Mouse (Mus musculus) kidney, adult 2 months (tissue): ENCODE data around the gene Abca12. TPM values are rescaled to one million over a fixed set of nuclear protein-coding genes. Genes with fewer than 3 reads are reported as not detected.

Source experiments
- DNase-seq: peaks from one replicate; pipeline ENCODE4 v3.0.0; 2021
- H3K27ac ChIP-seq: fragments of 200-500 bp; 2 replicates; pipeline ENCODE4 v1.5.1; 2012; ENCODE audit warnings: low read depth, low read length, control low read depth, inconsistent platforms; ENCODE audit not compliant: insufficient read depth
- H3K27me3 ChIP-seq: fragments of 200-500 bp; replicated peaks from 2 replicates; pipeline ENCODE4 v1.6.1; 2012; ENCODE audit warnings: mild to moderate bottlenecking, moderate library complexity, low read length, inconsistent platforms; ENCODE audit not compliant: control insufficient read depth, insufficient read depth
- H3K36me3 ChIP-seq: fragments of 200-500 bp; 2 replicates; pipeline ENCODE4 v1.6.1; 2012; ENCODE audit warnings: mild to moderate bottlenecking, moderate library complexity, low read length, inconsistent platforms; ENCODE audit not compliant: control insufficient read depth, insufficient read depth
- H3K4me1 ChIP-seq: fragments of 200-500 bp; 2 replicates; pipeline ENCODE4 v1.6.1; 2011; ENCODE audit warnings: low read length; ENCODE audit not compliant: control insufficient read depth, insufficient read depth
- H3K4me3 ChIP-seq: fragments of 200-500 bp; 2 replicates; pipeline ENCODE4 v1.5.1; 2011; ENCODE audit warnings: mild to moderate bottlenecking, low read depth, low read length, control low read depth; ENCODE audit not compliant: insufficient read depth
- CTCF ChIP-seq: fragments of 200-500 bp; conservative IDR thresholded peaks from 2 replicates; pipeline ENCODE4 v1.5.1; 2011; ENCODE audit warnings: low read depth, mild to moderate bottlenecking, control low read depth, low read length, moderate library complexity, mixed read lengths; ENCODE audit not compliant: insufficient read depth, insufficient read length
- POLR2A ChIP-seq: fragments of 200-500 bp; IDR thresholded peaks from one replicate; pipeline ENCODE4 v1.6.1; 2011; ENCODE audit warnings: low read depth, low read length, control low read depth
- WGBS: fragments of 180-500 bp; shearing (Covaris S2); methylation state at CpG from one replicate; pipeline ENCODE4 v1.1.7; 2018; 5-methylcytosine and 5-hydroxymethylcytosine counted together
- polyA plus RNA-seq: library from polyadenylated mRNA; depleted of rRNA; stranded (reverse); fragments of >200 nt; gene quantifications from 2 replicates; pipeline ENCODE4 v1.2.3, GENCODE M21; 2012

Gene Abca12
- polyA plus RNA-seq, 1 experiment, result not detected

DNA sequence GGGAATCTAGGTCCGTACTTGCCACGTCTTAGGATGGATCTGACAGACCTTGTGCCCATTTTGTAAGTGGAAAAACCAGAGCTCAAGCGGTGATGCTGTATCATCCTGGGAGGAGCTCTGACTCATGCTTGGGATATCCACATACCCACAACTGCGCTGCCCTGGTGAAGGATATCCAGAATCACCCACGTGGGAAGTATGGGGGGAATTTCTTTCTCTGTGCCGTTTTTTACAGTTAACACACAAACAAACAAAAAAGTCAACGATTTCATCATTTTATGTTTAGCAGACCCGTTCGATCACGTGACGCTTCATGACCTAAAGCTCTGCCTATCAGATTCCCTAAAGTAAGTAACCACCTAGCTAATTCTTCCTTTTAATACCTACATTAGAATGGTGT lies 1.6 kb downstream of the Abca12 start:
- H3K4me1 ChIP-seq, result peaks cover 3% of the 10 kb centered on the region; the same call in 1 of the 2 replicates
- WGBS, result 83% methylated on average over 11 of the region's 11 CpGs
- no peak for DNase-seq
- no peak overlapping the region for H3K27ac ChIP-seq
- no peaks in the 10 kb centered on the region for H3K27me3 ChIP-seq
- H3K36me3 ChIP-seq, result no peaks in the 10 kb centered on the region
- TF ChIP-seq CTCF (no peak), POLR2A (no peak)
- no peak overlapping the region for H3K4me3 ChIP-seq

DNA sequence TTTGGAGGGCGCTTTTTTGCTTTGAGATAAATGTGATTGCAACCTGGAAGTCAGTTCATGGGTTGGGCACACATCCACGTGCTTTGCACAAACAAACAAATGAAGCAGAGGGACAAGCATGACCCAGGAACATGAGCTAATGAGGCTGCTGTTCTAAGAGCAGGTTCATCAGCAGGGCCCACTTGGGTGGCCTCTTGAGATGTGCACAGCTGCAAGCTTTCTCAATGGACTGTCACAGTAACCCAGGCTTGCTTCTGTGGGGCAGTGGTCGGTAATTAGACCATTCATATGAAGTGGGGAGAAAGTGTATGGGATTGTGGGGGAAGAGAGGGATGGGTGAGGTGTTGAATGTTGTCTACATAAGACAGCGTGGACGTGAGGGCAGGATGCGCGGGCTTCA lies 7.0 kb downstream of the Abca12 start:
- Histone ChIP-seq H3K4me1 (no peaks in the 10 kb centered on the region), H3K4me3 (no peak overlapping the region), H3K36me3 (no peaks in the 10 kb centered on the region), H3K27me3 (no peaks in the 10 kb centered on the region), H3K27ac (no peak overlapping the region)
- TF ChIP-seq POLR2A, result no peak
- TF ChIP-seq CTCF, result no peak
- DNase-seq, result no peak
- WGBS, result 45% methylated on average over 7 of the region's 7 CpGs

DNA sequence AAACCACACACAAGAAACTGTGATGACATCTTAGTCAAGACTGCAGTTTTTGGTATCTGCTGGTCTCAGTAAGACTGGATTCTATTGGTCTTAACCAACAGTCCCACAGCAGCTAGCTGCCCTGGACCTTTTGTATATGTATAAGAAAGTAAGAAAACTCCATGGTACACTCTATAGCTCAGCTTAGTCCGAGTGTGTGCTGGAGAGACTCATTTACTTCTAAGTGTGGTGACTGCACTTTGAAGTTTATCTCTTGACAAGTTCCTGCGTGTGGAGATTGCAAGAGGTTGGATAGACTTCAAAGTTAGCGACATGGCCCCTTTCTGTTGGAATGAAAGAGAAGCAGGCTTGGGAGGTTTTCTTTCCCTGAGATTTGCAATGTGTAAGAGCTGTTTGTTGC lies 17.1 kb downstream of the Abca12 start:
- no peaks in the 10 kb centered on the region for H3K27me3 ChIP-seq
- WGBS, result 60% methylated on average over 3 of the region's 3 CpGs
- H3K36me3 ChIP-seq, result no peaks in the 10 kb centered on the region
- DNase-seq, result no peak
- H3K4me3 ChIP-seq, result no peak overlapping the region
- H3K27ac ChIP-seq, result no peak overlapping the region
- no peaks in the 10 kb centered on the region for H3K4me1 ChIP-seq
- TF ChIP-seq POLR2A (no peak), CTCF (no peak)

DNA sequence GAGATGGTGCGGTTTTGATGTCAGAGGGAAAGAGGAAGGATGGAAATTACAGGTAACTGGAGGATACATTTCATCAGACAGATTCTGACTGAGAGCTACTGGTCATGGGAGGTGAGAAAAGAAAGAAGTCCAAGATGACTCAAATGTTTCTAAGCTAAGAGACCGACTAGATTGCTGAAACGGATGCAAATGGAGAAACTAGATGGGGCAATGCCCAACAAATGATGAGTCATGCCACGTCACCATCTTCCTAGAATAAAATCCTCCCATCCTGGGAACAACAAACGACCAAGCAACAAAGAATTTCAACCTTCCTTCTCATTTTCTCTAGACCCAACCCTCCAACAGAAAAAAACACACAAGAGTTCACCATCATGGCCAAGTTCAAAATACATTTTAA lies 18.6 kb downstream of the Abca12 start:
- 78% methylated on average over 5 of the region's 5 CpGs for WGBS
- no peak overlapping the region for H3K4me3 ChIP-seq
- no peaks in the 10 kb centered on the region for H3K27me3 ChIP-seq
- no peaks in the 10 kb centered on the region for H3K4me1 ChIP-seq
- no peak for DNase-seq
- no peaks in the 10 kb centered on the region for H3K36me3 ChIP-seq
- TF ChIP-seq POLR2A (no peak), CTCF (no peak)
- H3K27ac ChIP-seq, result no peak overlapping the region

DNA sequence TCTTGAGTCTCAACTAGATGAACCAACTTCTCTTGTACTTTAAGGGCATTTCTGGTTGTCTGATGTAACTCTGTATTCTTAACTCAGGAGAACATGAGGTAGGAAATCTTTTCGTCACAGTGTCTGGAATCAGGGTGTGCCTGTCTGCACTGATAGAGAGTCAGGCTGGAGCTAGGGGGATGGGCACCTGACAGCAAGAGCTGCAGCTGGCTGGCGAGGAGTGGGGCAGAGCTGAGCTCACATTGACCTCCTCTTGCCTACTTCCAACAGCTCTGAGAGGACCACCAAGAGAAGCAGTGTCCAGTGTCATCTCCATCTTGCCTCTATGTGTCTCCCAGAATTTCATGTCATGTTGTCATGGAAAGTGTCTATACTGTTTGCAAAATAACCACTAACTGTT lies 20.5 kb downstream of the Abca12 start:
- WGBS, result 61% methylated on average over 2 of the region's 2 CpGs

DNA sequence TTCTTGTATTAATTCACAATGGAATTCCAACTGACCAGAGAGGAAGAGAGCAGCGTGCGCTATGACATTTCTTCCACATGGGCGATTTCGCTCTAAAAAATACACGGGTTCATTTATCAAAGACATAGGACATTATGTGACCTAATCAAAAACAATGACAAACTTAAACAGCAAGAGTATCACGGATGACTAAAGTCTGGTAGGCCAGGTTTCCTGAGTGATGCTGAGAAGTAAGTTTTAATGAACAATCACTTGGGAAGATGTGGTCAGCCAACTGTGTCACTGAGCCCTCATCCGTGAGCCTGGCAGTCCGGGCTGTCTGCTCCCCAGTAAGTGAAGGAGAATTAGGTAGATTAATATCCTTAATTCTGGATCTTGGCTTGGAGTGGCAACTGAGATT lies 21.2 kb downstream of the Abca12 start:
- Histone ChIP-seq H3K4me1 (no peaks in the 10 kb centered on the region), H3K27me3 (no peaks in the 10 kb centered on the region), H3K4me3 (no peak overlapping the region), H3K36me3 (no peaks in the 10 kb centered on the region), H3K27ac (no peak overlapping the region)
- no peak for TF ChIP-seq CTCF
- no peak for TF ChIP-seq POLR2A
- DNase-seq, result no peak
- WGBS, result 51% methylated on average over 8 of the region's 8 CpGs

More for the DNA sequence above, 20.5 kb downstream of the Abca12 start:
- Histone ChIP-seq H3K36me3 (no peaks in the 10 kb centered on the region), H3K4me1 (no peaks in the 10 kb centered on the region), H3K4me3 (no peak overlapping the region), H3K27me3 (no peaks in the 10 kb centered on the region), H3K27ac (no peak overlapping the region)
- DNase-seq, result no peak
- no peak for TF ChIP-seq POLR2A
- no peak for TF ChIP-seq CTCF

DNA sequence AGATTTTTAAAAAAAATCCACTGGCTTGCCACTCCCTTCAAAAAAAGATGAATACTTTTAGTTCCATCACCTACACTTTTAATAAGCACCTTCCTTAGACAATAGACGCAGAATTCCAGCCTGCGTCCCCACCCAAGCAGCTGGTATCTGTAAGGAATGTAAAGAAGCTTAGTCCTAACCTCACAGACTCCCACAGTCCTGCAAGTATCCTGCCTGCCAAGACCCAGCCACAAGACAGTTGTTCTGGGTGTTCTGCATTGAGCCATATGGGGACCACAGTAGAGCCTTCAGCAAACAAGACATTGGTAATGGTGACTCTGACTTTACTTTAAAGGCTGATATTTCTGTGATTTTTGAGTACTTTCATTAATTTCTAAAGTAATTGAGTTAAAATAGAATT lies 22.2 kb downstream of the Abca12 start:
- no peak for TF ChIP-seq CTCF
- TF ChIP-seq POLR2A, result no peak
- 92% methylated on average over 2 of the region's 2 CpGs for WGBS
- Histone ChIP-seq H3K27ac (no peak overlapping the region), H3K36me3 (no peaks in the 10 kb centered on the region), H3K27me3 (no peaks in the 10 kb centered on the region), H3K4me1 (no peaks in the 10 kb centered on the region), H3K4me3 (no peak overlapping the region)
- DNase-seq, result no peak

DNA sequence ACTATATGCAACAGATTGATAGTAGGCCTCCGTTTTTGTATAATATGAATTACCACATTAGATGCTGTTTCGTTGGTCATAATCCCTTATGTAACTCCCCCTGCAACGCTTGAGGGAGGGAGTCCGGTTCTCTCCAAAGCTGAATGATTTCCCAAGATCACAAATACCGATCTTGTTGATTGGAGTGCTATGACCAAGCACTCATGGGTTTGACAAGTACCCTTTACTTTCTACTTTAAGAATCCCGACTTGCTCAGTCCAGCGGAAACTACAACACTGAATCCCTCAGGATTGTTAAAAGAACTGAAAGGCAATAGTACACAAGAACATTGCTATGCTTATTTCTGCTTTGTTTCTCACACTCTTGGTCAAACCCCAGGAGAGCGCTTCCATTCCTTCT lies 28.1 kb downstream of the Abca12 start:
- no peak for DNase-seq
- H3K4me3 ChIP-seq, result no peak overlapping the region
- no peaks in the 10 kb centered on the region for H3K27me3 ChIP-seq
- 94% methylated on average over 8 of the region's 8 CpGs for WGBS
- H3K36me3 ChIP-seq, result no peaks in the 10 kb centered on the region
- TF ChIP-seq CTCF (no peak), POLR2A (no peak)
- H3K27ac ChIP-seq, result no peak overlapping the region
- no peaks in the 10 kb centered on the region for H3K4me1 ChIP-seq

DNA sequence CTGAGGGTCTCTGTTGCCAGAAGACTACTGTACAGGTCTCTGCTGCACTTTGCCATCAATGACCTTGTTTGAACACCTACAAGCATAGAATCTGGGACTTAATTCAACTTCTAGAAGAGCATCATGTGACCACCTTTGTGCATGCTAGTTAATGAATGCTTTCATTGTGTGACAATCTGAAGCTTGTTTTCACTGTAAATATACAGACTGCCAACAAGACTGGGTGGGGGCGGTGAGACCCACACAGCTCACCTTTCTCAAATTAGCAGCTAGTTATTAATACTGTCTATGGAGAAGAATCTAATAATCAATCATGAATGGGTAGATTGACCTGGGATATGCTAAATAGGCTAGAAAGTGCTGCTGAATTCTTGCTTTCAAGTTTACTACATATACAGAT lies 30.6 kb downstream of the Abca12 start:
- no peak overlapping the region for H3K4me3 ChIP-seq
- whole genome bisulfite sequencing, result 83% methylated on average over 1 of the region's 1 CpGs
- TF ChIP-seq POLR2A (no peak), CTCF (no peak)
- no peaks in the 10 kb centered on the region for H3K36me3 ChIP-seq
- no peak overlapping the region for H3K27ac ChIP-seq
- no peaks in the 10 kb centered on the region for H3K27me3 ChIP-seq
- no peak for DNase-seq
- no peaks in the 10 kb centered on the region for H3K4me1 ChIP-seq
